Mouse (Mus musculus) testis, adult 2 months (tissue): Measurements from ENCODE around the gene Gm42906.

Experiments
- CTCF ChIP-seq: fragments of 200-500 bp; IDR thresholded peaks from 2 replicates; pipeline ENCODE4 v1.5.1; 2012; ENCODE audit warnings: low read depth, mild to moderate bottlenecking, inconsistent platforms, low read length, moderate library complexity; ENCODE audit not compliant: control insufficient read depth, insufficient read depth, insufficient replicate concordance
- POLR2A ChIP-seq: fragments of 200-500 bp; IDR thresholded peaks from 2 replicates; pipeline ENCODE4 v1.6.1; 2012; ENCODE audit warnings: low read depth, mild to moderate bottlenecking, inconsistent platforms, low read length, moderate library complexity; ENCODE audit not compliant: control insufficient read depth

GRCm38 (mm10) chr5:151165381-151166016 is 262.5 kb downstream of the Gm42906 start:
- TF ChIP-seq CTCF (no peak), POLR2A (no peak)
